Mouse (Mus musculus): Measurements from ENCODE around the gene Rnf5. TPM values are rescaled to one million over a fixed set of nuclear protein-coding genes. Genes with fewer than 3 reads are reported as not detected.

Gene Rnf5
- polyA plus RNA-seq (2014; fragmentation: Illumina TruSeq; extraction: RNeasy Lipid Tissue Mini Kit (QIAGEN cat#74804); ENCODE audit: low read depth, low replicate concordance): 7.4 TPM

GRCm38 (mm10) chr17:34603375-34604060, at the start of gene Rnf5:
Gene Rnf5, minus strand, starts transcription at chr17:34603690.

GRCm38 (mm10) chr17:34646906-34647787, 43.7 kb upstream of the Rnf5 start, which contains the start of gene Atf6b:
Gene Atf6b, plus strand, starts transcription at chr17:34647146.

GRCm38 (mm10) chr17:34644608-34645007, 41.1 kb upstream of the Rnf5 start, which contains the start of gene Fkbpl:
Gene Fkbpl, plus strand, starts transcription at chr17:34644764.

GRCm38 (mm10) chr17:34629221-34629751, 25.8 kb upstream of the Rnf5 start, which contains the start of gene Prrt1:
Gene Prrt1, plus strand, starts transcription at chr17:34629533.

GRCm38 (mm10) chr17:34627943-34628643, 24.6 kb upstream of the Rnf5 start, which contains the start of gene Ppt2:
Gene Ppt2, minus strand, starts transcription at chr17:34628510.

GRCm38 (mm10) chr17:34615871-34616270, 12.4 kb upstream of the Rnf5 start, which contains the start of gene Egfl8:
Gene Egfl8, minus strand, starts transcription at chr17:34615971.

GRCm38 (mm10) chr17:34604061-34604508, 595 bp upstream of the Rnf5 start, which contains the start of gene Agpat1:
Gene Agpat1, plus strand, starts transcription at chr17:34604262.

GRCm38 (mm10) chr17:34597566-34598095, 5.9 kb downstream of the Rnf5 start, which contains the start of gene Ager:
Gene Ager, plus strand, starts transcription at chr17:34597862.

GRCm38 (mm10) chr17:34591029-34591993, 12.2 kb downstream of the Rnf5 start, which contains the start of gene Pbx2:
Gene Pbx2, plus strand, starts transcription at chr17:34591266.

GRCm38 (mm10) chr17:34589681-34590101, 13.8 kb downstream of the Rnf5 start, which contains the start of gene Gpsm3:
Gene Gpsm3, plus strand, starts transcription at chr17:34589806.

GRCm38 (mm10) chr17:34564003-34564421, 39.5 kb downstream of the Rnf5 start, which contains the start of gene Notch4:
Gene Notch4, plus strand, starts transcription at chr17:34564268.

Other genes with a start within 250 kb of the Rnf5 start
- 0.15 TPM for gene Btnl2, start 248.9 kb downstream of the Rnf5 start, polyA plus RNA-seq (2014; fragmentation: Illumina TruSeq; extraction: RNeasy Lipid Tissue Mini Kit (QIAGEN cat#74804); ENCODE audit: low read depth, low replicate concordance)
- gene Btnl1, start 226.6 kb downstream of the Rnf5 start, polyA plus RNA-seq (2014; fragmentation: Illumina TruSeq; extraction: RNeasy Lipid Tissue Mini Kit (QIAGEN cat#74804); ENCODE audit: low read depth, low replicate concordance): not detected
- 1,880 TPM for gene BC051142, start 204.9 kb downstream of the Rnf5 start, polyA plus RNA-seq (2014; fragmentation: Illumina TruSeq; extraction: RNeasy Lipid Tissue Mini Kit (QIAGEN cat#74804); ENCODE audit: low read depth, low replicate concordance)
- gene Btnl4, start 126.4 kb downstream of the Rnf5 start, polyA plus RNA-seq (2014; fragmentation: Illumina TruSeq; extraction: RNeasy Lipid Tissue Mini Kit (QIAGEN cat#74804); ENCODE audit: low read depth, low replicate concordance): not detected
- gene Btnl6, start 86.3 kb downstream of the Rnf5 start, polyA plus RNA-seq (2014; fragmentation: Illumina TruSeq; extraction: RNeasy Lipid Tissue Mini Kit (QIAGEN cat#74804); ENCODE audit: low read depth, low replicate concordance): not detected
- gene Notch4, start 39.4 kb downstream of the Rnf5 start, polyA plus RNA-seq (2014; fragmentation: Illumina TruSeq; extraction: RNeasy Lipid Tissue Mini Kit (QIAGEN cat#74804); ENCODE audit: low read depth, low replicate concordance): 1.1 TPM
- not detected for gene Gpsm3, start 13.9 kb downstream of the Rnf5 start, polyA plus RNA-seq (2014; fragmentation: Illumina TruSeq; extraction: RNeasy Lipid Tissue Mini Kit (QIAGEN cat#74804); ENCODE audit: low read depth, low replicate concordance)
- gene Pbx2, start 12.4 kb downstream of the Rnf5 start, polyA plus RNA-seq (2014; fragmentation: Illumina TruSeq; extraction: RNeasy Lipid Tissue Mini Kit (QIAGEN cat#74804); ENCODE audit: low read depth, low replicate concordance): 3.5 TPM
- gene Ager, start 5.8 kb downstream of the Rnf5 start, polyA plus RNA-seq (2014; fragmentation: Illumina TruSeq; extraction: RNeasy Lipid Tissue Mini Kit (QIAGEN cat#74804); ENCODE audit: low read depth, low replicate concordance): not detected
- gene Agpat1, start 572 bp upstream of the Rnf5 start, polyA plus RNA-seq (2014; fragmentation: Illumina TruSeq; extraction: RNeasy Lipid Tissue Mini Kit (QIAGEN cat#74804); ENCODE audit: low read depth, low replicate concordance): 14.5 TPM
- gene Egfl8, start 12.3 kb upstream of the Rnf5 start, polyA plus RNA-seq (2014; fragmentation: Illumina TruSeq; extraction: RNeasy Lipid Tissue Mini Kit (QIAGEN cat#74804); ENCODE audit: low read depth, low replicate concordance): not detected
- gene Ppt2, start 24.8 kb upstream of the Rnf5 start, polyA plus RNA-seq (2014; fragmentation: Illumina TruSeq; extraction: RNeasy Lipid Tissue Mini Kit (QIAGEN cat#74804); ENCODE audit: low read depth, low replicate concordance): 2.6 TPM
- 0.24 TPM for gene Prrt1, start 25.8 kb upstream of the Rnf5 start, polyA plus RNA-seq (2014; fragmentation: Illumina TruSeq; extraction: RNeasy Lipid Tissue Mini Kit (QIAGEN cat#74804); ENCODE audit: low read depth, low replicate concordance)
- 119 TPM for gene Fkbpl, start 41.1 kb upstream of the Rnf5 start, polyA plus RNA-seq (2014; fragmentation: Illumina TruSeq; extraction: RNeasy Lipid Tissue Mini Kit (QIAGEN cat#74804); ENCODE audit: low read depth, low replicate concordance)
- gene Atf6b, start 43.5 kb upstream of the Rnf5 start, polyA plus RNA-seq (2014; fragmentation: Illumina TruSeq; extraction: RNeasy Lipid Tissue Mini Kit (QIAGEN cat#74804); ENCODE audit: low read depth, low replicate concordance): 1.6 TPM
- not detected for gene Tnxb, start 66.8 kb upstream of the Rnf5 start, polyA plus RNA-seq (2014; fragmentation: Illumina TruSeq; extraction: RNeasy Lipid Tissue Mini Kit (QIAGEN cat#74804); ENCODE audit: low read depth, low replicate concordance)
- 1.2 TPM for gene C4b, start 140.2 kb upstream of the Rnf5 start, polyA plus RNA-seq (2014; fragmentation: Illumina TruSeq; extraction: RNeasy Lipid Tissue Mini Kit (QIAGEN cat#74804); ENCODE audit: low read depth, low replicate concordance)
- gene Cyp21a1, start 200.9 kb upstream of the Rnf5 start, polyA plus RNA-seq (2014; fragmentation: Illumina TruSeq; extraction: RNeasy Lipid Tissue Mini Kit (QIAGEN cat#74804); ENCODE audit: low read depth, low replicate concordance): not detected
- gene Stk19, start 233.3 kb upstream of the Rnf5 start, polyA plus RNA-seq (2014; fragmentation: Illumina TruSeq; extraction: RNeasy Lipid Tissue Mini Kit (QIAGEN cat#74804); ENCODE audit: low read depth, low replicate concordance): 8.2 TPM
- gene Dxo, start 233.3 kb upstream of the Rnf5 start, polyA plus RNA-seq (2014; fragmentation: Illumina TruSeq; extraction: RNeasy Lipid Tissue Mini Kit (QIAGEN cat#74804); ENCODE audit: low read depth, low replicate concordance): 5.8 TPM
- 7.9 TPM for gene Skiv2l, start 246.5 kb upstream of the Rnf5 start, polyA plus RNA-seq (2014; fragmentation: Illumina TruSeq; extraction: RNeasy Lipid Tissue Mini Kit (QIAGEN cat#74804); ENCODE audit: low read depth, low replicate concordance)
- 10.0 TPM for gene Nelfe, start 246.7 kb upstream of the Rnf5 start, polyA plus RNA-seq (2014; fragmentation: Illumina TruSeq; extraction: RNeasy Lipid Tissue Mini Kit (QIAGEN cat#74804); ENCODE audit: low read depth, low replicate concordance)